Mouse (Mus musculus) ES-E14 (cell line): Measurements from ENCODE around the gene Myl9. TPM values are rescaled to one million over a fixed set of nuclear protein-coding genes. Genes with fewer than 3 reads are reported as not detected.

Experiments
- DNase-seq: peaks from one replicate; pipeline ENCODE4 v3.0.0-alpha.2; 2013; ENCODE audit warnings: low read depth, low spot score
- H3K27ac ChIP-seq: 2 replicates; pipeline ENCODE4 v1.5.1; 2012; ENCODE audit warnings: low read depth, mild to moderate bottlenecking, low read length, moderate library complexity, mixed read lengths; ENCODE audit not compliant: poor library complexity, insufficient read depth, severe bottlenecking
- H3K36me3 ChIP-seq: 2 replicates; pipeline ENCODE4 v1.6.1; 2012; ENCODE audit warnings: mild to moderate bottlenecking, low read length, moderate library complexity, mixed read lengths; ENCODE audit not compliant: control insufficient read depth, poor library complexity, insufficient read depth, severe bottlenecking
- H3K4me1 ChIP-seq, 2 experiments: fragments of 150-350 bp in 1 of 2; sonication (generic) in 1 of 2; 2 replicates each; pipeline ENCODE4 v1.6.1; 2012; ENCODE audit warnings: low read length in 2 of 2, mild to moderate bottlenecking in 1 of 2, mixed read lengths in 1 of 2; ENCODE audit not compliant: control insufficient read depth in 2 of 2, insufficient read depth in 2 of 2, poor library complexity in 1 of 2
- H3K4me3 ChIP-seq, 2 experiments: fragments of 150-350 bp in 1 of 2; sonication (generic) in 1 of 2; 2 replicates each; pipeline ENCODE4 v1.5.1; 2012; ENCODE audit warnings: low read length in 2 of 2, low read depth in 1 of 2, mild to moderate bottlenecking in 1 of 2, mixed read lengths in 1 of 2; ENCODE audit not compliant: insufficient read depth in 1 of 2, poor library complexity in 1 of 2, severe bottlenecking in 1 of 2
- H3K9ac ChIP-seq: 2 replicates; pipeline ENCODE4 v1.6.1; 2012; ENCODE audit warnings: low read depth, mild to moderate bottlenecking, low read length, mixed read lengths; ENCODE audit not compliant: poor library complexity, insufficient read depth, severe bottlenecking
- H3K9me3 ChIP-seq: fragments of 150-350 bp; sonication (generic); 2 replicates; pipeline ENCODE4 v1.6.1; 2012; ENCODE audit warnings: low read depth, mild to moderate bottlenecking, low read length; ENCODE audit not compliant: control insufficient read depth, insufficient read depth
- CHD2 ChIP-seq: IDR thresholded peaks from 2 replicates; pipeline ENCODE4 v1.6.1; 2014; ENCODE audit warnings: mild to moderate bottlenecking, low read depth, low read length, inconsistent platforms
- HCFC1 ChIP-seq: IDR thresholded peaks from 2 replicates; pipeline ENCODE4 v1.6.1; 2012; ENCODE audit warnings: low read length, inconsistent platforms, borderline replicate concordance; ENCODE audit not compliant: insufficient read depth
- MAFK ChIP-seq: IDR thresholded peaks from 2 replicates; pipeline ENCODE4 v1.6.1; 2014; ENCODE audit warnings: mild to moderate bottlenecking, low read depth, low read length, inconsistent platforms; ENCODE audit not compliant: insufficient read depth
- ZC3H11A ChIP-seq: IDR thresholded peaks from 2 replicates; pipeline ENCODE4 v1.6.1; 2012; ENCODE audit warnings: low read depth, mild to moderate bottlenecking, inconsistent platforms, low read length, borderline replicate concordance
- ZNF384 ChIP-seq: IDR thresholded peaks from 2 replicates; pipeline ENCODE4 v1.6.1; 2012; ENCODE audit warnings: low read depth, low read length, inconsistent platforms
- in situ Hi-C, 2 experiments: fragments of 600-800 bp; cut with MboI; formaldehyde crosslinking; loops; one replicate each; pipeline ENCODE4 v1.15.1; 2025; ENCODE audit warnings: low sequenced_read_pairs in 2 of 2, inconsistent platforms in 1 of 2; ENCODE audit not compliant: unreplicated experiment in 2 of 2
- total RNA-seq: library from RNA; depleted of rRNA; stranded (reverse); fragments of 300-350 nt; gene quantifications from 2 replicates; pipeline ENCODE4 v1.2.3, GENCODE M21; 2012

The Myl9 gene
- total RNA-seq, 1 experiment, result 77.7 TPM

DNA sequence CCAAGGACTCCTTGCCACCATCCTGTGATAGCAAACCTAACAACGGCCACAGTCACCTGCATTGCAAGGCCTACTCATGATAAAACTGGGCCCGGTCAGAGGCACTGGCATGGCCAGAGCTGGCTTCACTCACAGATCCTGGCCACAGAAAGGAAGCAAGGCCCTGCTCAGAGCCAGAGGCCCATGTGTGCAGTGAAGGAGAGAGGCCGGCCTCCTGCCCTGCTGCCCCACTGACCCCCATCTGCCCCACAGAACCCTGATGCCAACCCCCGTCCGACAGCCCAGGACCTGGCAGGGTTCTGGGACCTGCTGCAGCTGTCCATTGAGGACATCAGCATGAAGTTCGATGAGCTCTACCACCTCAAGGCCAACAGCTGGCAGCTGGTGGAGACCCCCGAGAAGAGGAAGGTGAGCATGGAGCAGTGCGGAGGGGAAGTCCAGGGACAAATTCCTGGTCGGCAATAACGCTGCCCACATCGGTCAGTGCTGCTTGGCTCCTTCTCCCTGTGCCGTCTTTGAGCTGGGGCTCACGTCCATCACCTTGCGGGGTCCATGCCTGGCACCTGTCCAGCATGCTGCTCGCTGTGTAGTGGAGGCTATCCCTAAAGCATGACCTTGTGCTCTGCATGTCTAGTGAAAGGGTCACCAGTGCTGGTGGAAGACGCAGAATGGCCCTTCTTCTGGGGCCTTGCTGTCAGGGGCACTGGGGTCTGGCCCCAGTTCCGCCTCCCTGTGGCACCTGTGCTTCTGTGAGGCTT is 13.5 kb upstream of the Myl9 start:
- in situ Hi-C loops, result no loop called here
- H3K9ac ChIP-seq, result no peak overlapping the region
- H3K36me3 ChIP-seq, result peaks cover 36% of the 10 kb centered on the region
- no peak overlapping the region for H3K4me3 ChIP-seq
- no peak for DNase-seq
- no peak overlapping the region for H3K27ac ChIP-seq
- peaks cover 0 to 5% of the 10 kb centered on the region in 2 experiments; a peak in 2 of 4 replicates for H3K4me1 ChIP-seq
- no peak for TF ChIP-seq CHD2
- no peak for TF ChIP-seq ZNF384
- no peak for TF ChIP-seq ZC3H11A
- TF ChIP-seq HCFC1, result no peak
- no peak for TF ChIP-seq MAFK
- no peaks in the 10 kb centered on the region for H3K9me3 ChIP-seq

DNA sequence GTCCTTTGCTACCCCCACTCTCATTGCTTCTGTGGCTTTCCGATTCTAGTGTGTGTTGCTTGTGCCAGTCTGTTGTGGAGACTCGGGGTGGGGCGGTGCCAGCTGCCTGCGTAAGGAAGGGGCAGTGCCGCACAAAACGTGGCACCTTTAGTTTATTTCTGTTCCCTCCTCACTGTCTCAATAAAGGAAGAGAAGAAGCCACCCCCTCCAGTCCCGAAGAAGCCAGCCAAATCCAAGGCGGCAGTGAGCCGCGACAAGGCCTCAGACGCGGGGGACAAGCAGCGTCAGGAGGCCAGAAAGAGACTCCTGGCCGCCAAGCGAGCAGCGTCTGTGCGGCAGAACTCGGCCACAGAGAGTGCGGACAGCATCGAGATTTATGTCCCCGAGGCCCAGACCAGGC is 12.7 kb upstream of the Myl9 start:
- peaks cover 31% of the 10 kb centered on the region for H3K36me3 ChIP-seq
- no peak for TF ChIP-seq ZNF384
- no peak for TF ChIP-seq CHD2
- no peak for TF ChIP-seq ZC3H11A
- TF ChIP-seq MAFK, result no peak
- no peak for TF ChIP-seq HCFC1
- H3K4me3 ChIP-seq, result 0 out of 4 replicates have a peak overlapping the region, but pooled peaks of 1 of the 2 experiments have one; percentile 7
- no peaks in the 10 kb centered on the region for H3K9me3 ChIP-seq
- no peak overlapping the region for H3K27ac ChIP-seq
- DNase-seq, result no peak
- in situ Hi-C loops, result no loop called here
- H3K4me1 ChIP-seq, result peaks cover 0 to 5% of the 10 kb centered on the region in 2 experiments; a peak in 2 of 4 replicates
- H3K9ac ChIP-seq, result no peak overlapping the region

DNA sequence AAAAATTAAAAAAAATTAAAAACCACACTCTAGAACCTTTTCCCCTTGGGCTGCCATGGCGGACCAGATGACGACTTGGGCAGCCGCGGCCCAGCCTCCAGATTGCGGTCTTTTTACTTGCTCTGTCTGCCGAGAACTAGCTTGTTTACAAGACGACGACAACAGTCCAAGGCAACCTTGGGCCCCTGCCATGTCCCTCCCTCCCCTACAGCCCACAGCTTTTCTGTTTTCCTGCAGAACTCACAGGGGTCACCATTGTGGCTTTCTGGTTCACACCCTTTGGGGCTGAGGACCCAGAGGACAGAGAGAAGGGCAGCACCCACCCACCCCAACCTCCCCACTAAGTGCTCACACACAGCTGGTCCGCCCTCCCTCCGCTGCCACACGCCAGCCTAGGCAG is 12.1 kb upstream of the Myl9 start:
- Histone ChIP-seq H3K36me3 (peaks cover 31% of the 10 kb centered on the region), H3K9ac (peak overlapping the region; percentile 27; the same call in 1 of the 2 replicates), H3K4me1 (peaks cover 0 to 5% of the 10 kb centered on the region in 2 experiments; a peak in 2 of 4 replicates), H3K4me3 (peak overlapping the region; percentile 9 to 13; a peak in 2 of 4 replicates), H3K9me3 (no peaks in the 10 kb centered on the region), H3K27ac (0 out of 2 replicates have a peak overlapping the region, but pooled peaks have one; percentile 3)
- TF ChIP-seq ZNF384 (no peak), ZC3H11A (no peak), MAFK (no peak), HCFC1 (no peak), CHD2 (no peak)
- in situ Hi-C loops, result no loop called here
- no peak for DNase-seq

DNA sequence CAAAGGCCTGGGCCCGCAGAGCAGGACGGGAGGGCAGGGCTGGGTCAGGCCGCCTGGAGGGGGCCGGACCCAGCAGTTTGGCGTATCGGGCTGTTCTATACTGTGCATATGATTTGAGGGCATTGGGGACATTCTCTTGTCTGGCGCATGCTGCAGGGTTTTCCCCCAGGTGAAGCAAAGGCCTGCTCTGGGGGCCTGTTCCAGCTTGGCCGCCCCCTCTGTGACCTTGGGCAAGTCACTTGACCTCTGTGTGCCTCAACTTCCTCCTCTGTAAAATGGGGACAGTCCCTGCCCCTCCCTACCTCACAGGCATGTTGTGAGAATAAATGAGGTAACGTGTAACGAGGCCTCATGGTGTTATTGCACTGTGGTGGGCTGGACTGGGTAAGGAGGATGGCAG is 11.2 kb upstream of the Myl9 start:
- in situ Hi-C loops, result no loop called here
- TF ChIP-seq ZC3H11A, result no peak
- no peak for TF ChIP-seq ZNF384
- TF ChIP-seq HCFC1, result no peak
- no peak for TF ChIP-seq CHD2
- no peak for TF ChIP-seq MAFK
- H3K36me3 ChIP-seq, result peaks cover 27% of the 10 kb centered on the region
- no peak overlapping the region for H3K9ac ChIP-seq
- peaks cover 0 to 5% of the 10 kb centered on the region in 2 experiments; a peak in 2 of 4 replicates for H3K4me1 ChIP-seq
- no peak for DNase-seq
- H3K27ac ChIP-seq, result no peak overlapping the region
- no peaks in the 10 kb centered on the region for H3K9me3 ChIP-seq
- H3K4me3 ChIP-seq, result 0 out of 4 replicates have a peak overlapping the region, but pooled peaks of 1 of the 2 experiments have one; percentile 13
